Mouse (Mus musculus): ENCODE data around the gene Prg2. TPM values are rescaled to one million over a fixed set of nuclear protein-coding genes. Genes with fewer than 3 reads are reported as not detected.

The Prg2 gene
- polyA plus RNA-seq, 1 experiment from 2014 or later: 1.3 TPM

Other genes starting within 250 kb of the Prg2 start
- gene Ypel4, start 246.4 kb upstream of the Prg2 start, polyA plus RNA-seq (2016; fragmentation: Nextera tagmentation; extraction: Ambion mirVana): 20.5 and 21.4 TPM in 2 replicates
- 7.8 and 9.0 TPM in 2 replicates for gene Gm19426, start 236.8 kb upstream of the Prg2 start, polyA plus RNA-seq (2016; fragmentation: Nextera tagmentation; extraction: Ambion mirVana)
- 33.8 and 34.5 TPM in 2 replicates for gene Serping1, start 205.0 kb upstream of the Prg2 start, polyA plus RNA-seq (2016; fragmentation: Nextera tagmentation; extraction: Ambion mirVana)
- 22.8 and 23.2 TPM in 2 replicates for gene Ube2l6, start 181.6 kb upstream of the Prg2 start, polyA plus RNA-seq (2016; fragmentation: Nextera tagmentation; extraction: Ambion mirVana)
- not detected in 2 replicates for gene Smtnl1, start 157.8 kb upstream of the Prg2 start, polyA plus RNA-seq (2016; fragmentation: Nextera tagmentation; extraction: Ambion mirVana)
- gene Timm10, start 153.5 kb upstream of the Prg2 start, polyA plus RNA-seq (2016; fragmentation: Nextera tagmentation; extraction: Ambion mirVana): 37.6 and 39.4 TPM in 2 replicates
- 8.4 and 10.2 TPM in 2 replicates for gene Slc43a1, start 141.6 kb upstream of the Prg2 start, polyA plus RNA-seq (2016; fragmentation: Nextera tagmentation; extraction: Ambion mirVana)
- 9.5 and 14.7 TPM in 2 replicates for gene Rtn4rl2, start 93.8 kb upstream of the Prg2 start, polyA plus RNA-seq (2016; fragmentation: Nextera tagmentation; extraction: Ambion mirVana)
- 14.9 and 15.9 TPM in 2 replicates for gene Slc43a3, start 43.9 kb upstream of the Prg2 start, polyA plus RNA-seq (2016; fragmentation: Nextera tagmentation; extraction: Ambion mirVana)
- gene Prg3, start 7.8 kb downstream of the Prg2 start, polyA plus RNA-seq (2016; fragmentation: Nextera tagmentation; extraction: Ambion mirVana): 0.46 TPM in 1 of 2 replicates, not detected in the other
- 237 and 239 TPM in 2 replicates for gene Ssrp1, start 56.8 kb downstream of the Prg2 start, polyA plus RNA-seq (2016; fragmentation: Nextera tagmentation; extraction: Ambion mirVana)
- 40.0 and 51.0 TPM in 2 replicates for gene P2rx3, start 57.0 kb downstream of the Prg2 start, polyA plus RNA-seq (2016; fragmentation: Nextera tagmentation; extraction: Ambion mirVana)
- gene Tnks1bp1, start 67.6 kb downstream of the Prg2 start, polyA plus RNA-seq (2016; fragmentation: Nextera tagmentation; extraction: Ambion mirVana): 30.1 and 32.2 TPM in 2 replicates
- 37.8 and 42.3 TPM in 2 replicates for gene Aplnr, start 155.8 kb downstream of the Prg2 start, polyA plus RNA-seq (2016; fragmentation: Nextera tagmentation; extraction: Ambion mirVana)
- 2.1 and 2.9 TPM in 2 replicates for gene Lrrc55, start 216.7 kb downstream of the Prg2 start, polyA plus RNA-seq (2016; fragmentation: Nextera tagmentation; extraction: Ambion mirVana)

Data from neural tube, embryonic 12.5 days (tissue).